Mouse (Mus musculus): ENCODE results near the gene Dgcr2.

GRCm38 (mm10) chr16:17890917-17891566, 7.3 kb downstream of the Dgcr2 start:
- TF ChIP-seq POLR2A (IDR thresholded peaks at IDR 0.05; ENCODE audit: low read depth, low read length) (no peak), CTCF (conservative IDR thresholded peaks at IDR 0.05; ENCODE audit: insufficient read depth, insufficient read length, low read depth, low read length) (no peak)
